Mouse (Mus musculus) inflammation-experienced regulatory T-cells, adult 6 months (primary cell): Measurements from ENCODE around the gene Stip1. TPM values are rescaled to one million over a fixed set of nuclear protein-coding genes. Genes with fewer than 3 reads are reported as not detected.
"Not testable (repeated sequence)": the region's sequence is repeated elsewhere in the genome, so short reads cannot be mapped to it uniquely, and the experiment has no call there.

Experiments
- ATAC-seq: one replicate; pipeline ENCODE4 v1.8.0; 2017
- polyA plus RNA-seq, 3 experiments: library from polyadenylated mRNA; unstranded; fragments of 100-300 nt; shearing (Covaris generic); gene quantifications; one replicate each; pipeline ENCODE4 v1.2.1; 2017

Stip1 gene
- polyA plus RNA-seq, result 100 to 1,000 TPM; 104 to 160 (median 120) TPM

- ATAC-seq, result peak; percentile 95
Observed at GRCm38 (mm10) chr19:7039841-7040636, at the start of gene Stip1. TSS of gene Stip1 (minus strand) at chr19:7039967.

GRCm38 (mm10) chr19:7089050-7089449 is 49.3 kb upstream of the Stip1 start:
- no peak for ATAC-seq

- ATAC-seq, result no peak
Observed at GRCm38 (mm10) chr19:7088558-7088957, 48.8 kb upstream of the Stip1 start.

GRCm38 (mm10) chr19:7084734-7085133 is 45.0 kb upstream of the Stip1 start:
- no peak for ATAC-seq

- no peak for ATAC-seq
Observed at GRCm38 (mm10) chr19:7083035-7083794, 43.4 kb upstream of the Stip1 start.

GRCm38 (mm10) chr19:7081516-7082266 is 41.9 kb upstream of the Stip1 start:
- no peak for ATAC-seq

GRCm38 (mm10) chr19:7078271-7078670 is 38.5 kb upstream of the Stip1 start:
- no peak for ATAC-seq

GRCm38 (mm10) chr19:7077666-7078065 is 37.9 kb upstream of the Stip1 start:
- no peak for ATAC-seq

GRCm38 (mm10) chr19:7075336-7075735 is 35.6 kb upstream of the Stip1 start:
- ATAC-seq, result not testable (repeated sequence)

GRCm38 (mm10) chr19:7073997-7074781 is 34.4 kb upstream of the Stip1 start:
- no peak for ATAC-seq

- no peak for ATAC-seq
Observed at GRCm38 (mm10) chr19:7072221-7072620, 32.5 kb upstream of the Stip1 start.

- ATAC-seq, result no peak
Observed at GRCm38 (mm10) chr19:7070775-7071174, 31.0 kb upstream of the Stip1 start.

GRCm38 (mm10) chr19:7069781-7070763 is 30.3 kb upstream of the Stip1 start:
- ATAC-seq, result no peak

GRCm38 (mm10) chr19:7068661-7069531 is 29.1 kb upstream of the Stip1 start:
- no peak for ATAC-seq

GRCm38 (mm10) chr19:7068136-7068535 is 28.4 kb upstream of the Stip1 start:
- ATAC-seq, result no peak

- no peak for ATAC-seq
Observed at GRCm38 (mm10) chr19:7067344-7068050, 27.7 kb upstream of the Stip1 start.

- no peak for ATAC-seq
Observed at GRCm38 (mm10) chr19:7066828-7067342, 27.1 kb upstream of the Stip1 start.

- ATAC-seq, result peak; percentile 52
Observed at GRCm38 (mm10) chr19:7066034-7066827, 26.5 kb upstream of the Stip1 start.
